Mouse (Mus musculus) intestine, embryonic 16.5 days (tissue): ENCODE results near the gene Bub1b. TPM values are rescaled to one million over a fixed set of nuclear protein-coding genes. Genes with fewer than 3 reads are reported as not detected.
"Not testable (repeated sequence)": the region's sequence is repeated elsewhere in the genome, so short reads cannot be mapped to it uniquely, and the experiment has no call there.

Experiments
- ATAC-seq: fragments of 200-750 bp; cut with Nextera tagmentation; 2 replicates; pipeline ENCODE4 v1.8.0; 2017; ENCODE audit warnings: moderate TSS enrichment, moderate library complexity
- H3K27ac ChIP-seq: fragments of 300-500 bp; sonication (generic); 2 replicates; pipeline ENCODE4 v1.5.1; 2014; ENCODE audit warnings: mild to moderate bottlenecking, low read length
- H3K27me3 ChIP-seq: fragments of 300-500 bp; sonication (generic); replicated peaks from 2 replicates; pipeline ENCODE4 v1.6.1; 2014; ENCODE audit warnings: low read length, control low read depth, mixed read lengths; ENCODE audit not compliant: control insufficient read depth, insufficient read depth
- H3K36me3 ChIP-seq: fragments of 300-500 bp; sonication (generic); 2 replicates; pipeline ENCODE4 v1.6.1; 2014; ENCODE audit warnings: low read length, control low read depth; ENCODE audit not compliant: control insufficient read depth, insufficient read depth
- H3K4me1 ChIP-seq: fragments of 300-500 bp; sonication (generic); 2 replicates; pipeline ENCODE4 v1.6.1; 2014; ENCODE audit warnings: low read length, control low read depth, mixed read lengths; ENCODE audit not compliant: control insufficient read depth, insufficient read depth
- H3K4me2 ChIP-seq: fragments of 300-500 bp; sonication (generic); 2 replicates; pipeline ENCODE4 v1.6.1; 2014; ENCODE audit warnings: low read depth, low read length, control low read depth
- H3K4me3 ChIP-seq: fragments of 300-500 bp; sonication (generic); 2 replicates; pipeline ENCODE4 v1.5.1; 2014; ENCODE audit warnings: mild to moderate bottlenecking, low read length
- H3K9ac ChIP-seq: fragments of 300-500 bp; sonication (generic); 2 replicates; pipeline ENCODE4 v1.6.1; 2014; ENCODE audit warnings: low read depth, low read length
- H3K9me3 ChIP-seq: fragments of 300-500 bp; sonication (generic); 2 replicates; pipeline ENCODE4 v1.6.1; 2016; ENCODE audit warnings: low read length, control low read depth; ENCODE audit not compliant: control insufficient read depth
- WGBS: fragments of 180-500 bp; shearing (Covaris S2); extraction: QIAGEN DNeasy Blood & Tissue Kit; methylation state at CpG from one replicate; pipeline ENCODE4 v1.1.7; 2014; 5-methylcytosine and 5-hydroxymethylcytosine counted together
- polyA plus RNA-seq: library from polyadenylated mRNA; unstranded; fragments of >200 nt; fragmentation: Nextera tagmentation; extraction: Ambion mirVana; gene quantifications from 2 replicates; pipeline ENCODE4 v1.2.1, GENCODE M21; 2015

Gene Bub1b
- polyA plus RNA-seq: 58.4 and 63.6 TPM in 2 replicates

DNA sequence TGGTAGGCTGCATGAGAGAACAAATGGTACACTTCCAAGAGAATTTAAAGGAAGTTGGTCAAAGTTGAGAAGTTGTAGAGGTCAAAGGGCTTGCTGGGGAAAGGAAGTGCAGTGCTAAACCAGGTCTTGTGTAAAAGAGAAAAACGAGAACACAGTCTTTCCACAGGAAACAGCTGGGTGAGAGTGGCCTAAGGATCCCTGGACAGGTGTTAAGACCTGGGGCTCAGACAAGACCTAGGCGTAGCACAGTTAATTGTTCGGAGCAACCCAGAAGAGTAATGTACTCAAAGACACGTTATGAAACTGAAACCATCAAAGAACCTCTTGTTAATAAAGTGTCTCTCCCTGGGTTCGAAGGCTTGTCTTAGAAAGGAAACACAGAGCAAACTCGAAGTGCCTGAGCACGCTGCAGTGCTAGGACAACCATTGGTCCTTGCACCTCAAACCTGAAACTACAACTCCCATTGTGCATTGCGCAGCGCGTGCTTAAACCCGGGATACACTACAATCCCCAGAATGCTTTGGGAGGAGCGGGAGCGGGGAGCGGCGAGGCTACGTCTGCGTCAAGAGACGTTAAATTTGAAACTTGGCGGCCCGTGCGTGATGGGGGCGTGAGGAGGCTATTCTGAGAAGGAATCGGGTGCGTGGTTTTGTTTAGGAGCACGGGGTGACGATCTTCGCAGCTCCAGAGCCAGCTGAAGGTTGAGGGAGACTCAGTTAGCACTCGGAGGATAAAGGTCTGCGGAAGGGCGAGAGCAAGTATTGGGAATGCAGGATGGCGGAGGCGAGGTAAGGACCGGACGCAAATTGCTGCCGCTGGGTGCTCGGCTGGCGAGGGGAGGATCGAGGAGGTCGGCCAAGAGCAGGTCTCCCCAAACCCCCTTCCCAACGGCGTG is at the start of gene Bub1b:
Gene Bub1b (plus strand): TSS at position 539 of the 896 bp plus-strand sequence.
- H3K27ac ChIP-seq: peak within 1 kb of the TSS; percentile 16; the same call in 1 of the 2 replicates
- H3K4me1 ChIP-seq: peaks cover 14% of the 10 kb centered on the region; the same call in 1 of the 2 replicates
- H3K9me3 ChIP-seq: no peaks in the 10 kb centered on the region
- WGBS: 5% methylated on average over 41 of the region's 41 CpGs
- H3K4me3 ChIP-seq: peak within 1 kb of the TSS; percentile 75
- H3K9ac ChIP-seq: peak within 1 kb of the TSS; percentile 76
- H3K36me3 ChIP-seq: 0 out of 2 replicates have a peak, but pooled peaks cover 2% of the 10 kb centered on the region
- no peaks in the 10 kb centered on the region for H3K27me3 ChIP-seq
- ATAC-seq: peak; percentile 98
- peak within 1 kb of the TSS; percentile 65 for H3K4me2 ChIP-seq

DNA sequence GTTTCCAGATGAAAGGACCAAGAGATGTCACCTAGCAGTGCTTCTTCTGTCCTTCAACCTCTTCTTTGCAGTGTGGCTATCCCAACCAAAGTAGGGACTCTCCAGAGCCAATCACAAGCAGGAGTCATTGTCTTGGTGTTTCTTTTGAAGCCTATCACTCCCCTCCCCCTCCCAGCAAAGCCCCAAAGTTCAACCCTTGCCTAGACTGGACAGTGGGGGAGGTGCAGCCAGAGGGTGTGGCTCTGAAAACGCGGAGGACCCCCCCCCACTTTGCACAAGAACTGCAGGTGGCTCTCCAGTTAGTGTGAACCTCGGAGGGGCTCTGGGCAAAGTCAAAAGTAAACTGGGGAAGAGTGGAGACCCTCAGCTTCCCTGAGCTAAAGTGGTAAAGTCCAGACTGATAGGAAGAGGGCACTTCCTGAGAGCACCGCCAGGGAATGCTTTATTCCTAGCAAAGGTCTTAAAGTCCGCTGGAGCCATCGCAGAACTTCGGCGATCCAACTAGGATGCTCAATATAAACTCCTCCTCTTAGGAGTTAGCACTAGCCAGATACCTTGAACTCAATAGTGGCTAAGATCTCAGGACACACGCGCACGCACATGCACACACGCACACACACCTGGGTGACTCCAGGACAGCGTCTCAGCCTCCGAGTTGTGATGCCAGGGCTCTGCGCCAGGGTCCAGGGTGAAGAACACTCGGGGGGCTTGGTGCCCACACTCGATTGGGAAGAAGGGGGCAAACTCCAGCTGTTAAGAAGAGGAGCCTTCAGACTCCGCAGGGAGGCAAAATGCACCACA is 49.4 kb upstream of the Bub1b start:
- WGBS: under 1% methylated on average over 18 of the region's 18 CpGs
- peak overlapping the region; percentile 97 for H3K4me2 ChIP-seq
- no peak for ATAC-seq
- peak overlapping the region; percentile 87 for H3K9ac ChIP-seq
- no peaks in the 10 kb centered on the region for H3K27me3 ChIP-seq
- peak overlapping the region; percentile 91 for H3K4me3 ChIP-seq
- no peaks in the 10 kb centered on the region for H3K36me3 ChIP-seq
- peak overlapping the region; percentile 50; the same call in 1 of the 2 replicates for H3K27ac ChIP-seq
- H3K9me3 ChIP-seq: no peaks in the 10 kb centered on the region; the same call in 1 of the 2 replicates
- peaks cover 58% of the 10 kb centered on the region for H3K4me1 ChIP-seq

DNA sequence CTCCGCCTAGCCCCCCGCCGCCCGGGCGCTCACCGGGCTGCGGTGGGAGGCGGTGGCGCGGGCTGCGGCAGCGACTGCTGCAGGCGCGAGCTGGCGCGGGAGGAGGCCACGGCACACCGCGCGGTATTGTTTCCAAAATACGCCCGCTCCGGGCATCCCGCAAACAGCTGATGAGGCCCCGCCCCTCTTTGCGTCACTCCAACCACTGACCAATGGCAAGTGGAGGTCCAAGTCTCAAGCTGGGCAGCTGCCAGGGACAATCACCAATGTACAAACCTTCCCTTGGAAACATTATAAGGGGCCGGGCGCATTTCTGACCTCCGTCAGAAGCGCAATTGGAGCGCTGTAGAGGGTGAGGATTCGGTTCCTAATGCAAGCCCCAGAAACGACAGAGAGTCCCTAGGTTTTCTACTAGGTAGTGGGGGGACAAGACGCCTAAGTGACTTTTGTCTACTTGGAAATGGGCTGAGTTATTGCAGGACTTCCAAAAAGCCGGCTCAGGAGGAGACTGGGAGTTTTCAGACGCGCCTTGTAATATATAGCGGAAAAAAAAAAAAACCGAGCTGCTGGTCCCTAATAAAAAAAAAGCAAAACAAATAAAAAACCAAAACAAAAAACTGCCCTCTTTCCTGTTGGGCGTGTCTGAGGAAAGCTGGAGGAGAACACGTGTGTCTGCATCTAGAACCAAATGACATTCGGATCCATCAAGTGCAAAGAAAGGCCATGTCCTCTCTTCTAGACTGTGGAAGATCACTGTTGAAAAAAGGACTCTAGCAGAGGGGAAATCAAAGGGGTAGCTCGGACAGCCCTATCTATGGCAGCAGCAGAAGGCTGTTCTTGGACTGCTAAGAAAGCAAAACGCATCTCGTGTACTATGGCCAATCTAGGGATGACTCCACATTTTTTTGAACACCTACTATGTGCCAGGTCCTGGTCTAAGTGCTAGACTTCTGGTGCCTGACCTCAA is 48.2 kb upstream of the Bub1b start, which contains the start of gene Bmf:
Gene Bmf (minus strand): TSS at position 181 of the 967 bp plus-strand sequence.
- H3K4me3 ChIP-seq: peak within 1 kb of the TSS; percentile 91
- H3K4me2 ChIP-seq: peak within 1 kb of the TSS; percentile 97
- H3K27ac ChIP-seq: peak within 1 kb of the TSS; percentile 50; the same call in 1 of the 2 replicates
- H3K4me1 ChIP-seq: peaks cover 46% of the 10 kb centered on the region
- no peaks in the 10 kb centered on the region; the same call in 1 of the 2 replicates for H3K9me3 ChIP-seq
- H3K27me3 ChIP-seq: no peaks in the 10 kb centered on the region
- ATAC-seq: peak; percentile 80
- under 1% methylated on average over 45 of the region's 45 CpGs for WGBS
- H3K9ac ChIP-seq: peak within 1 kb of the TSS; percentile 87
- H3K36me3 ChIP-seq: no peaks in the 10 kb centered on the region

DNA sequence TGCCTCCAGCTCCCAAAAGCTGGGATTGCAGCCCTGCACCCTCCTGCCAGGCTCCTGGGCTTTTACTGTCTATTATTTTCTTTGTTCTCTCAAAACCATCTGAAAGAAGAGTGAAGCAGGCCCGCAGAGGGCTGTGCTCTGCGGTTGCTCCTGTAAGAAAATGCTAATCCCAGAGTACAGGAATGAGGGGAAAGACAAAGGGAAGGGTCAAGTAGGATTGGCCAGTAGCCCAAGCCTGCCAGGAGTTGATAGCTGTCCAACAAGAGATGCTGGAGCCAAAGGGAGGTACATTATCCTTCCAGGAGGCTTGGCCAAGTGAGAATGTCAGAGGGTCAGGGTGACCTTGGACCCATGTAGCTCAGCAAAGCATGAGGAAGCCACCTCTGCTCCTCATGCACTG is 46.4 kb upstream of the Bub1b start:
- ATAC-seq: no peak
- WGBS: 61% methylated on average over 2 of the region's 2 CpGs
- Histone ChIP-seq H3K9ac (no peak overlapping the region), H3K4me2 (no peak overlapping the region), H3K27ac (no peak overlapping the region), H3K9me3 (no peaks in the 10 kb centered on the region; the same call in 1 of the 2 replicates), H3K4me3 (no peak overlapping the region), H3K27me3 (no peaks in the 10 kb centered on the region), H3K4me1 (peaks cover 28% of the 10 kb centered on the region), H3K36me3 (no peaks in the 10 kb centered on the region)

DNA sequence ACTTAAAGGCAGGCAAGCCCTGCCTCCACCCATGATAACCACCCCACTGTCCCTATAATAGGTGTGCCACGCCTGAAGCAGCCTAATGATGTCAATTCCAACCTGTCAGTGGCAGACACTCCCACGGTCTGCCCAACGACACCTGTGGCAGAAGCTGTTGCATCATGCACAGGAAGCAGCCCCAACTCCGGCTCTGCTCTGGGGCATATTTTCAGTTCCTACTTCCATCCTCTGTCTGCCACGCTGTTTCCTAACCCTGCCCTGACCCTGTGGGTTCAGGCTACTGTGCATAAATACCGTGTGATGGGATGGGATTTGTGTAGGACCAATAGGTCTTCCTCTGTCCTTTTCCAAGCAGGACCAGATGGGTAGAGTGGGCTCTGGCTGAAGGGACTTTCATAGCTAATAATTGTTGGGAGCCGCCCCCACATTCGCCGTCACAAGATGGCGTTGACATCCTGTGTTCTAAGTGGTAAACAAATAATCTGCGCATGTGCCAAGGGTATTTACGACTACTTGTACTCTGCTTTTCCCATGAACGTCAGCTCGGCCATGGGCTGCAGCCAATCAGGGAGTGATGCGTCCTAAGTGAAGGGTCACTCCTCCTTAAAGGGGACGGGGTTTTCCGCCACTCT is 43.5 kb upstream of the Bub1b start:
- 54% methylated on average over 14 of the region's 17 CpGs for WGBS
- not testable (repeated sequence) for H3K36me3 ChIP-seq, H3K27me3 ChIP-seq, H3K4me1 ChIP-seq, H3K9me3 ChIP-seq
- Histone ChIP-seq H3K9ac (peak overlapping the region; percentile 58), H3K27ac (peak overlapping the region; percentile 60), H3K4me3 (peak overlapping the region; percentile 45), H3K4me2 (peak overlapping the region; percentile 19)
- peak; percentile 71 for ATAC-seq

DNA sequence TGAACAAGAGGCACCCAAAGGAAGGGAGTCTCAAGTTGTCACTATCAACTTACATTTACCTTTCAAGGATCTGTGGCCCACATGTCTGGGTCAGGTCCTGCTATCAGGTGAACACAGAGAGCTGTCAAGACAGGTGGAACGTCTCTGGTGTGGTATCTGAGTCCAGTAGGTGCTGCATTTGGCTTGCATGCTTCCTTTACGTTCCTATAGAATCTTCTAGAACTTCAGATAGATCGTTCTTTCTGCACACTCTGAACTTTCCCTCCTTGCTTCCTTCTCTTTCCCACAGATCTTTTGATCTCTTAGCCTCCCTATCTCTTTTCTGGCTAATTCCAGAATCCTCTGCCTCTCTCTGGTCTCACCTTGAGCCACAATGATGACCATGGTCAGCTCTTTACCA is 39.6 kb upstream of the Bub1b start:
- H3K27me3 ChIP-seq: no peaks in the 10 kb centered on the region
- no peak overlapping the region for H3K9ac ChIP-seq
- H3K36me3 ChIP-seq: no peaks in the 10 kb centered on the region
- no peak for ATAC-seq
- H3K4me3 ChIP-seq: no peak overlapping the region
- H3K4me1 ChIP-seq: no peaks in the 10 kb centered on the region
- no peak overlapping the region for H3K4me2 ChIP-seq
- WGBS: 92% methylated on average over 3 of the region's 3 CpGs
- H3K9me3 ChIP-seq: no peaks in the 10 kb centered on the region
- no peak overlapping the region for H3K27ac ChIP-seq

DNA sequence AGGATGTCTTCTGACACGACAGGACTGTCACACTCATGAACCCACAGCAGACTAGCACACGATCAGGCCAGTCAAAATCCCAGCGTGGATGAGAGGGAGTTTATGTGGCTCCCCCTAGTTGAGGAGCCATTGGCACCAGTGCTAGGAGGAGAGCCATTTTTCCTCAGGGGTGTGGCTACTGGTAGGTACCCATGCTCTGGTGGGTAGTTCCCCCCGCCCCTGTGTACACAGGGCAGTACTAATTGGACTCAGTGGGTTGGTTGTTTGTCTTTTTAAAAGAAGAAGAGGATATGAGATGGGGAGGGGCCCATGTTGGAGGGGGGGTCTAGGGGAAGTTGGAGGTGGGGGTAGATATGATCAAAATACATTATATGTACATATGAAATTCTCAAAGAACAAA is 36.0 kb upstream of the Bub1b start:
- 85% methylated on average over 4 of the region's 4 CpGs for WGBS
- H3K27me3 ChIP-seq: no peaks in the 10 kb centered on the region
- H3K4me3 ChIP-seq: no peak overlapping the region

DNA sequence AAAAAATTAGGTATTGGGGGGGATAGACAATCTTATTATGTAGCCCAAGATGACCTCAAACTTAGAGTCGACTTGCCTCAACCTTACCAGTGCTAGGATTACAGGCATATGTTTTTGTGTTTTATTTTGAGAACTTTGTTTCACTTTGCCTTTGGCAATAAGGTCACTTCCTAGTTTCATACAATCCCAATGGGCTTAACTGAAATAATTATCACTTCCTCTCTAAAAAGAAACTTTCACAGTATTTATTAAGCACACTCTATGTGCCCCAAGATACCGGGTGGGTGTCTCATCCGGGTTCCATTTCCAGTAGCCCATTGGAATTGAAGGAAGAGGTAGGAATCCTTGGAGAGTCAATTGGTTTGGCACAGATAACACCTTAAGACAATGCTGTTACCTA is 35.6 kb upstream of the Bub1b start:
- H3K4me3 ChIP-seq: no peak overlapping the region
- ATAC-seq: no peak
- H3K9ac ChIP-seq: no peak overlapping the region
- H3K36me3 ChIP-seq: no peaks in the 10 kb centered on the region
- no peaks in the 10 kb centered on the region for H3K4me1 ChIP-seq
- no peak overlapping the region for H3K4me2 ChIP-seq
- 87% methylated on average over 3 of the region's 3 CpGs for WGBS
- no peaks in the 10 kb centered on the region for H3K9me3 ChIP-seq
- H3K27ac ChIP-seq: no peak overlapping the region
- H3K27me3 ChIP-seq: no peaks in the 10 kb centered on the region

More for the DNA sequence above, 36.0 kb upstream of the Bub1b start:
- Histone ChIP-seq H3K9me3 (no peaks in the 10 kb centered on the region), H3K4me1 (no peaks in the 10 kb centered on the region), H3K36me3 (no peaks in the 10 kb centered on the region), H3K9ac (no peak overlapping the region), H3K27ac (no peak overlapping the region), H3K4me2 (no peak overlapping the region)
- ATAC-seq: no peak
